Mouse (Mus musculus) granulocyte monocyte progenitor cell, adult 5-6 weeks (primary cell): ENCODE measurements around the gene Runx1. TPM values are rescaled to one million over a fixed set of nuclear protein-coding genes. Genes with fewer than 3 reads are reported as not detected.

Experiments
- ATAC-seq: replicated peaks from 2 replicates; pipeline ENCODE4 v1.8.0; 2016; ENCODE audit warnings: mild to moderate bottlenecking, moderate TSS enrichment, inconsistent platforms; ENCODE audit not compliant: poor library complexity, severe bottlenecking
- total RNA-seq, 2 experiments: library from RNA; stranded (forward) in 1 of 2; stranded (reverse) in 1 of 2; fragments of 200-712, 200-1000 nt in 1 of 2; fragments of >200 nt in 1 of 2; fragmentation: Nextera tagmentation in 1 of 2; gene quantifications; 2 replicates each; pipeline ENCODE4 v1.2.3; 2014 to 2017

Gene Runx1
- total RNA-seq, 2 experiments from 2014 or later: 66.4 to 137 TPM

GRCm38 (mm10) chr16:92800845-92801244, 25.1 kb downstream of the Runx1 start:
- ATAC-seq: peak; percentile 68

DNA sequence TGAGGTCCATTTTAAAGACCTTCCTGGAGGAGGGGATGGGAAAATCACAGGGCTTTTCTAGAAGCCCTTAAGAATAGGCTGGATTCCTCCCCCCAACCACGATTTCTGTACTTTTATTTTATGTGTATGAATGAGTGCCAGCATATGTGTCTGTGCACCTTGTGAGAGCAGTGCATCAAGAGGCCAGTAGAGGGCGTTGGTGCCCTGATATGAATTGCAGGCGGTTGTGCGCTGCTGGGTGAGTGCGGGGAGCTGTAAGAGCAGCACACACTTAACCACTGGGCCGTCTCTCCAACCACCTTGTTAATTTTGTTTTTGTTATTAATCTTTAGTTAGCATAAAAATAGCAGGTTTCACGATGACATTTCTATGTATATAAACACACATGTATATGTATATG, 26.0 kb downstream of the Runx1 start:
- no peak for ATAC-seq

DNA sequence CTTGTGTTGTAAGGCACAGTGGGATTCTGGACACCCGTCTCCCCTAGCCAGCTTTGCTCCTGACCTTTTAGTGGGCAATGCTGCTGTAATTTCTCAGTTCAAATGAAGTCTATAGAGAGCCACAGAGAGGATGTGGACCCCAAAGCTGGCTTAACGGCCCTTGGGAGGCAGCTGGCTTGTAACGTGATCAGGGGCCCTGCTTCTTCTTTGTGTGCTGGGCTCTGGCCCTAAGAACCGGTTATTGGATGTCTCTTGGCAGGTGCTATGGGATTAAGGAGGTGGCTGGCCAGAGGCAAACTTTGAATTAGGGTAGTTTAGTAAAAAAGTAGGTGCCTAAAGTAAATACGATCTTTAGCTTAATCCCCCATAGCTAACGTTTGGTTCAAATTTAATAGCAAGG, 31.8 kb downstream of the Runx1 start:
- ATAC-seq: no peak

DNA sequence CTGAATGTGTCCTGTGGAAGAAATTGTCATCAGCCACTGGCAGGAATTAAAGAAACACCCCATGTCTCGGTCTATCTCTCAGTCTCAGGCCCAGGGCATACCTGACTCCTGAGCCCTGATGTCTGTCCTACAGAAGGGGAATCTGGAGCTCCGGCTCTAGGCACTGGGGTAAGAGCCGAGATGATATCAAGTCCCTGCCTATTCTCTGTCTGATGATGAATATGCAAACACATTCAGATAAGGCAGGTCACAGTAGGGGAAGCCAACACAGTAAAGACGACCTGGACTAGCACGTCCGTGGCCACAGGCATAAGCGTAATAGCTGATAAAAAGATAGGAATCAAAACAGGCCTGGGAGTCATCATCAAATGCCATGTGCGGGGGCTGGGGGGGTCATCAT, 32.2 kb downstream of the Runx1 start:
- ATAC-seq: no peak

GRCm38 (mm10) chr16:92792905-92793304, 33.0 kb downstream of the Runx1 start:
- ATAC-seq: no peak

GRCm38 (mm10) chr16:92790601-92791000, 35.3 kb downstream of the Runx1 start:
- no peak for ATAC-seq

DNA sequence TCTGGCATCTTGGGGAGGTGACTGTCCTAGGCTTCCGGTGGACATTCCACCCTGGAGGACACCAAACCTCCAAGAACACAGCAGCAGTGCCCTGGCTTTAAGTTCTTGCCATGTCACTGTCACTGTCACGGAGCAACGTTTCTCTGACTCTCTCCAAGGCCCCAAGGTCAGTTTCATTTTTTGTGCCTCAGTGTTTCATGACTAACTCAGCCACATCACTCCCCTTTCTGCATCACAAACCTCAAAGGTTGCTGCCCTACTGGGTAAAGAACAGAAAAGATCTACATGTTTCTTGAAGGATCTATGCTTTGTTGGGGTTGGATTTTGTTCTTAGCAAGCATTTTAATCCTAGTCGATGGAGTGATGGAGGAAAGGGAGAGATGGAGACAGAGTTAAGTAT, 36.1 kb downstream of the Runx1 start:
- no peak for ATAC-seq

GRCm38 (mm10) chr16:92788446-92788845, 37.5 kb downstream of the Runx1 start:
- ATAC-seq: no peak

- peak; percentile 58 for ATAC-seq
Observed at GRCm38 (mm10) chr16:92786883-92787321, 39.0 kb downstream of the Runx1 start.

GRCm38 (mm10) chr16:92786276-92786882, 39.6 kb downstream of the Runx1 start:
- no peak for ATAC-seq

DNA sequence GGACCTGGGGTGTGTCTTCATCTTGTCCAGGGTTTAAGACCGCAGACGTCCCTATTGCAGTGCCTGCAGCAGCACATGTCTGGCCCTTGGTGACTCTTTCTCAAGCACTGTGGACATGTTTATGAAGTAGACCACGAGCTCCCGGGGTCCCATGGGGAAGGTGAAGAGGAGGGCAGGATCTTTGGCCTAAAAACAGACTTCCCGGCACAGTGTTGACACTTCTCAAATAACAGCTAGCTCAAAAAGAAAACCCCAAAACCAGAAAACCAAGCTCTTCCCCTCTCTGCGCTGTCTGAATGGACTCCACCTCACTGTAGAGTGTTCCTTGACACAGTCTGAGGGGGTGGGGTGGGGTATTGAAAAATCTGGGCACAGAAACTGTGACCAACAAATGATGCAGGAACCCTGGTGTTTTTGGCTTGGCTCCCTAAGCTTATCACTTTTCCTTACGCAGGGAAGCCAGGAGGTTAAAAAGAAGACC, 42.3 kb downstream of the Runx1 start:
- ATAC-seq: peak; percentile 13; the same call in 1 of the 2 replicates

DNA sequence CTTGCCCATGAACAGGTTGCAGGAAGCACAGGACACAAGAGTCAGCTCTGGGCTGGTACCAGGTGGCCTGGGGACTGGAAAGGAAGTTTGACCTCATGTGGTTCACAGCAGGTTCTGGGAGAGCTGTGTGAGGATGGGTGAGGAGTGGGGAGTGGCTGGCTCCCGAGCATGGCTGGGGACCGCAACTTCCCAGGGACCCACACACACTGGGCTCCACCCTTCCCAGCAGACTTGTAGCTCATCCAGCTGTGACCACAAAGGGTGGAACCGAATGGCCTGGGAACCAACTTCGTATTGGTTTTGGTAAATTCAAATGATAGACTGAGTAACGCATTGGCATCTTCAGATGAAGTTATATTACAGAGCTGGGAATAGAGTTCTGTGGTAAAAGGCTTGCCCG, 43.5 kb downstream of the Runx1 start:
- ATAC-seq: peak; percentile 21

DNA sequence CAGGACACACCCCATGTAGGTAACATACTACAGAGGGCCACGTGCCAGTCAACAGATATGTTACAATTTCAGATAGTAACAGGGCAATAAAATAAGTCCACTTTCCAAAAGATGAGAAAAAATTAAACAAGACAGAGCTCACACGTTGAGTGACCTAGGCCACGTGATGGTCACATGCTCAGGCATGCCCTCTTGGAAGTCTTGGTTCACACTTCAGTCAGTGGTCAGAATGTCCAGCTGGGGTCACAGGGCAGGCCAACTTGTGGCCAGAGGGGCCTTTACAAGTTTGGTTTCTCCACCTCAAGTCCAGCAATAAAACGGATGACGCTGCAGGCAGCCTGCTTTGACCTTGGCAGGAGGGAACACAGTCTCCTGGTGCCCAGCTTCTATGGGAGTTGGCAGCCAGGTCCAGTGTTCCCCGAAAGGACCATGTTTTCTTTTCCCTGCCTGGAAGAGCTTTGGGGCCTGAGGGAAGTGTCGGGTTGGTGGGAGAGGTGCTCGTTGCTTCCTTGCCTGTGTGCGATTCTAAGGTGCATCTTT, 46.0 kb downstream of the Runx1 start:
- ATAC-seq: no peak

GRCm38 (mm10) chr16:92779175-92779574, 46.8 kb downstream of the Runx1 start:
- no peak for ATAC-seq

DNA sequence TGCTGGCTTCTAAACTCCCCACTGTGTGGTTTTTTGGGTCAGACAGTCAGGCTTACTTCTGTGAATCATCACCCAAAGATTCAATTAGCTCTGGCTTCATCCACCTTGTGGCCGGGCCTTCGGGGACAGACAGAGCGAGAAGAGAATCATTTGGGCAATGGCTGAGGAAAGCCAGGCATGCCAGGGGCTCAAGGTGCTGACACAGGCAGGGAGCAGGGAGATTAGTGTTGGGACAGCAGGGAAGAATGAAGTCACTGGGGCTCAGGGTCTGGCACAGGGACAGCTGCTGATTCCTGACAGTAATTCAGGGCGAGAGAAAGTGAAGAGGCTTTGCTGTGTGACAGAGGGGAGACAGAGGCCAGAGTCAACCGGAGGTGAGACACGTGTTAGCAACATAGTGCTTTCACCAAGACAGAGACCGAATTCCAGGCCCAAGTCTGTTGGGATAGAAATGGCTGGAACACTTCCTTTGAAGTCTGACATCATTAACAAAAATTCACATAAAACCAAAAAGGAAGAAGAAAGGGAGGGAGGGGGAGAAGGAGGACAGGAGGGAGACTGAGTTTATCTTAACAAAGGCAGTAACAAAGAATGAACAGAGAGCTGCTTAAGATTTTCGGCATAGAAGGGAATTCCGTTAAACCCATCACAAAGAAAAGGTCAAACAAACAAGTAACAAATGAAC, 47.7 kb downstream of the Runx1 start:
- ATAC-seq: no peak

DNA sequence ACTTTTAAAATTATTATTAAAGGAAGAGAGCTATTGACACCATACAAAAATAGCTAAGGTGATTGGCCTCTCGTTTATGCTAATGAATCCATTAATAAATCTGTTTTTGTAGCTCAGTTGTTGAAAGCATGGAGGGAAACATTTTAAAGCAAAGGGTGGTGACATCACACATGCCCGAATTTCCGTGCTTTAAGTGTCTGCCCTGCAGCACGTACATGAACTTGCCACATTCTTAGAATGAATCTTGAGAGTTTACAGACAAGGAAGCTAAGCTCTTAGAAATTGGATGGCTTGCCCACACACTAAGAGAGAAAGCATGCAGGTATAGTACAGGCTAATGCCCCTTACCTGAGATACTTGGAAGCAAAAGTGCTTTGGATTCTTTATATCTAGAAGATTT, 58.1 kb downstream of the Runx1 start:
- ATAC-seq: no peak

GRCm38 (mm10) chr16:92767423-92767822, 58.5 kb downstream of the Runx1 start:
- no peak for ATAC-seq

GRCm38 (mm10) chr16:92764741-92765396, 61.1 kb downstream of the Runx1 start:
- peak; percentile 74 for ATAC-seq

- no peak for ATAC-seq
Observed at GRCm38 (mm10) chr16:92763666-92764065, 62.3 kb downstream of the Runx1 start.

- no peak for ATAC-seq
Observed at GRCm38 (mm10) chr16:92761968-92762521, 63.9 kb downstream of the Runx1 start.

- ATAC-seq: no peak
Observed at GRCm38 (mm10) chr16:92760091-92760490, 65.9 kb downstream of the Runx1 start.
